ENCODE assay signal across 20 mouse cellular contexts in genomic region chr13:6199107-6199506, GRCm38 (mm10).
"Had no signal": no experiment of that assay in that cellular context is flagged by ENCODE, and none has a peak within 500 bp of the region (broad histone marks: within the 10 kb centered on the region; RNA-seq: fewer than 3 reads in every experiment).

No protein-coding gene starts in this region.

- DNase-seq: kidney, adult 2 months; kidney, postnatal 25 days; layer of hippocampus, adult 9-11 months; liver, embryonic 13.5 days; lung, adult 2 months; lung, postnatal 14 days; lung, postnatal 4 days; retina, postnatal 1 day; right cerebral cortex, postnatal 25 days; spleen, adult 18-20 months; thymus, adult 2 months; thymus, postnatal 14 days had no signal

- H3K4me1 ChIP-seq: liver, embryonic 13.5 days; stomach, embryonic 15.5 days had no signal

- ATAC-seq: intestine, postnatal 0 days; midbrain, embryonic 13.5 days had no signal

- H3K27ac ChIP-seq: kidney, postnatal 0 days; layer of hippocampus, adult 2 months; left cerebral cortex, adult 2 months; liver, embryonic 13.5 days; midbrain, embryonic 13.5 days; neural tube, embryonic 13.5 days; stomach, embryonic 15.5 days had no signal

- H3K9me3 ChIP-seq: liver, embryonic 13.5 days; midbrain, embryonic 13.5 days; neural tube, embryonic 13.5 days; stomach, embryonic 15.5 days had no signal

- H3K4me2 ChIP-seq: liver, embryonic 13.5 days; midbrain, embryonic 13.5 days; neural tube, embryonic 13.5 days; stomach, embryonic 15.5 days had no signal

- H3K27me3 ChIP-seq: liver, embryonic 13.5 days; midbrain, embryonic 13.5 days; neural tube, embryonic 13.5 days; stomach, embryonic 15.5 days had no signal

- H3K9ac ChIP-seq: liver, embryonic 13.5 days; midbrain, embryonic 13.5 days; neural tube, embryonic 13.5 days; stomach, embryonic 15.5 days had no signal

- H3K36me3 ChIP-seq: liver, embryonic 13.5 days; midbrain, embryonic 13.5 days; neural tube, embryonic 13.5 days; stomach, embryonic 15.5 days had no signal

- H3K4me3 ChIP-seq: layer of hippocampus, adult 2 months; left cerebral cortex, adult 2 months; liver, embryonic 13.5 days; midbrain, embryonic 13.5 days; myocyte; neural tube, embryonic 13.5 days; stomach, embryonic 15.5 days had no signal
